Mouse (Mus musculus) G1E (cell line): ENCODE data around the gene Adam23. TPM values are rescaled to one million over a fixed set of nuclear protein-coding genes. Genes with fewer than 3 reads are reported as not detected.

ENCODE experiments used
- ATAC-seq: 2 replicates; pipeline ENCODE4 v1.8.0; 2016; ENCODE audit warnings: mild to moderate bottlenecking; ENCODE audit not compliant: insufficient number of reproducible peaks, poor library complexity, low FRiP score, severe bottlenecking; ENCODE audit errors: extremely low read depth
- DNase-seq: peaks from one replicate; pipeline ENCODE4 v3.0.0; 2012; ENCODE audit warnings: low spot score
- H3K27me3 ChIP-seq: 2 replicates; pipeline ENCODE4 v1.6.1; 2012; ENCODE audit warnings: mild to moderate bottlenecking, low read length, inconsistent platforms; ENCODE audit not compliant: insufficient read depth
- H3K36me3 ChIP-seq: replicated peaks from 2 replicates; pipeline ENCODE3; 2012; ENCODE audit warnings: mild to moderate bottlenecking, inconsistent platforms
- H3K4me1 ChIP-seq: 2 replicates; pipeline ENCODE4 v1.6.1; 2012; ENCODE audit warnings: low read depth, low read length, inconsistent platforms, mixed read lengths; ENCODE audit not compliant: insufficient read depth
- H3K4me3 ChIP-seq: 2 replicates; pipeline ENCODE4 v1.5.1; 2012; ENCODE audit warnings: low read depth, mild to moderate bottlenecking, inconsistent platforms, low read length, moderate library complexity, mixed read lengths
- H3K9me3 ChIP-seq: replicated peaks from 2 replicates; pipeline ENCODE4 v1.6.1; 2012; ENCODE audit warnings: inconsistent platforms
- CTCF ChIP-seq: IDR thresholded peaks from 2 replicates; pipeline ENCODE4 v1.5.1; 2012; ENCODE audit warnings: low read depth, low read length, inconsistent platforms, mixed read lengths
- GATA1 ChIP-seq: IDR thresholded peaks from 2 replicates; pipeline ENCODE4 v1.6.1; 2012; ENCODE audit warnings: borderline replicate concordance, low read length, inconsistent platforms, mixed read lengths
- GATA2 ChIP-seq: IDR thresholded peaks from 2 replicates; pipeline ENCODE4 v1.6.1; 2012; ENCODE audit warnings: low read depth, low read length, inconsistent platforms, borderline replicate concordance
- POLR2AphosphoS5 ChIP-seq: IDR thresholded peaks from 2 replicates; pipeline ENCODE4 v1.6.1; 2012; ENCODE audit warnings: low read depth, low read length, inconsistent platforms; ENCODE audit not compliant: insufficient replicate concordance
- TAL1 ChIP-seq: conservative IDR thresholded peaks from 2 replicates; pipeline ENCODE4 v1.6.1; 2012; ENCODE audit warnings: low read depth, low read length, inconsistent platforms, mixed read lengths
- polyA plus RNA-seq: library from polyadenylated mRNA; stranded (reverse); fragments of >175 nt; gene quantifications from 2 replicates; pipeline ENCODE4 v1.2.3, GENCODE M21; 2012
- total RNA-seq, 2 experiments: library from RNA; stranded (forward) in 1 of 2; stranded (reverse) in 1 of 2; fragments of 200-1000 nt in 1 of 2; fragments of >200 nt in 1 of 2; fragmentation: Nextera tagmentation in 1 of 2; gene quantifications; 2 replicates each; pipeline ENCODE4 v1.2.3; 2014 to 2017

Gene Adam23
- total and polyA plus RNA-seq, 3 experiments, result 0.33 TPM; not detected in 2

- ATAC-seq (no peak), DNase-seq (no peak)
- H3K4me3 ChIP-seq, result no peak overlapping the region
Observed at GRCm38 (mm10) chr1:63561772-63562520, 116.3 kb downstream of the Adam23 start.

DNA sequence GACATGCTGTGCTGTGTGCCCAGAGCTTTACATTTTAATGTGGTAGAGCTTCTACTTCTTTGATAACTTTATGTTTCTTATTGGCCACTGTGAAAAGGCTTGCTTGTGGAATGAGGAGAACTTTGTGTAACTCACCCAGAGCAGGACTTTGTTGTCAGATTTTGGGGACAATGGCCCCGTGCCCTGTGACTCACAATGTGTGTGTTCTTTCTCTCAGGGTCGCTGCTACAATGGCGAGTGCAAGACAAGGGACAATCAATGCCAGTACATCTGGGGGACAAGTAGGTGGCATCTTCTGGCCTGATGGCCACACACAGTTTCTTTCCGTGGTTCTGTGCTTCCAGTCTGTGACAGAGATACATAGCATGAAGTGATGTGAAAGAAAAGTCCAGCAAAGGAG is 118.2 kb downstream of the Adam23 start:
- Histone ChIP-seq H3K36me3 (no peaks in the 10 kb centered on the region), H3K4me3 (no peak overlapping the region), H3K9me3 (no peaks in the 10 kb centered on the region), H3K27me3 (peaks cover 7% of the 10 kb centered on the region; the same call in 1 of the 2 replicates), H3K4me1 (no peaks in the 10 kb centered on the region)
- no peak for ATAC-seq
- no peak for DNase-seq
- TF ChIP-seq TAL1 (no peak), CTCF (no peak), GATA1 (no peak), POLR2AphosphoS5 (no peak), GATA2 (no peak)

More at GRCm38 (mm10) chr1:63561772-63562520, 116.3 kb downstream of the Adam23 start:
- no peak for TF ChIP-seq TAL1
- no peak for TF ChIP-seq CTCF
- TF ChIP-seq GATA2, result no peak
- TF ChIP-seq POLR2AphosphoS5, result no peak
- TF ChIP-seq GATA1, result no peak
- Histone ChIP-seq H3K4me1 (no peaks in the 10 kb centered on the region), H3K36me3 (no peaks in the 10 kb centered on the region), H3K9me3 (no peaks in the 10 kb centered on the region), H3K27me3 (peaks cover 7% of the 10 kb centered on the region; the same call in 1 of the 2 replicates)

DNA sequence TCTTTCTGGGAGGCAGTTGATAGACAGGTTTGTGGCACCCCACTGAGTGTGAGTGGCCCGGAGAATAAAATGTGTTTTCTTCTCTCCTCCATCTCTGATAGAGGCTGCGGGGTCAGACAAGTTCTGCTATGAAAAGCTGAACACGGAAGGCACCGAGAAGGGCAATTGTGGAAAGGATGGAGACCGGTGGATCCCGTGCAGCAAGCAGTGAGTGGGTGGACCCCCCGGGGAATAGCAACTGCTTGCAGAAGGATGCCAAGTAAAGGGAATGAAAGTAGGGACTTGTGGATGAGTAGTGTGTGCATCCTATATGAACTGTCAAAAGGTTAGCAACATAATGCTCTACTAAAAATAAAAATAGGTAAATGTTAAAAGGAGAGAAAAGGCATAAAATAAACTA is 120.8 kb downstream of the Adam23 start:
- TF ChIP-seq CTCF, result no peak
- TF ChIP-seq POLR2AphosphoS5, result no peak
- TF ChIP-seq GATA1, result no peak
- no peak for TF ChIP-seq GATA2
- TF ChIP-seq TAL1, result no peak
- H3K27me3 ChIP-seq, result peaks cover 7% of the 10 kb centered on the region; the same call in 1 of the 2 replicates
- H3K36me3 ChIP-seq, result no peaks in the 10 kb centered on the region
- ATAC-seq (no peak), DNase-seq (no peak)
- H3K4me1 ChIP-seq, result no peaks in the 10 kb centered on the region
- H3K9me3 ChIP-seq, result no peaks in the 10 kb centered on the region
- H3K4me3 ChIP-seq, result no peak overlapping the region

- ATAC-seq (no peak), DNase-seq (no peak)
- no peak overlapping the region for H3K4me3 ChIP-seq
- no peaks in the 10 kb centered on the region for H3K36me3 ChIP-seq
- TF ChIP-seq CTCF (no peak), TAL1 (no peak), GATA1 (no peak), POLR2AphosphoS5 (no peak), GATA2 (no peak)
- no peaks in the 10 kb centered on the region for H3K4me1 ChIP-seq
- peaks cover 7% of the 10 kb centered on the region; the same call in 1 of the 2 replicates for H3K27me3 ChIP-seq
- no peaks in the 10 kb centered on the region for H3K9me3 ChIP-seq
Observed at GRCm38 (mm10) chr1:63567031-63567430, 121.3 kb downstream of the Adam23 start.

DNA sequence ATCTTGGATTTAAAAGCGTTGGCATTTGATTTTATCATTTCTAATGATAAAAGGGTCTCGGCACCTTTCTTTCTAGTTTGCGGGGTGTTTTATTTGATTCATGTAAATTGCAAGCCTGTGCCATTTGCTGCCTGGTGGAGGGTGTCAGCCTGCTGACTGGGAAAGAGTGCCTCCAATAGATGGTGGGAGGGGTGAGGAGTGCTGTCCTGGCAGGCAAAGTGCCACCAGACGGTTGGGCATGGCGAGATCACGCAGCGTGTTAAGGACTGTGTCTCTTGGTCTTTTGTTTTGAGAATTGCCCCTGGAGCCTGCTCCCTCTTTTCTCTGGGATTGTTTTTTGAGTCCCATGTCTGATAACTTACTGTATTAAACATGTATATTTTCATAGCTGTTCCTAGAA is 126.5 kb downstream of the Adam23 start:
- no peak for DNase-seq
- Histone ChIP-seq H3K4me3 (no peak overlapping the region), H3K27me3 (no peaks in the 10 kb centered on the region; the same call in none of the 2 replicates), H3K9me3 (no peaks in the 10 kb centered on the region), H3K4me1 (no peaks in the 10 kb centered on the region), H3K36me3 (no peaks in the 10 kb centered on the region)
- no peak for TF ChIP-seq CTCF
- TF ChIP-seq TAL1, result no peak
- no peak for TF ChIP-seq POLR2AphosphoS5
- no peak for TF ChIP-seq GATA2
- no peak for TF ChIP-seq GATA1
- ATAC-seq, result no peak

- no peak overlapping the region for H3K4me3 ChIP-seq
- no peaks in the 10 kb centered on the region for H3K9me3 ChIP-seq
- ATAC-seq, result no peak
- H3K4me1 ChIP-seq, result no peaks in the 10 kb centered on the region
- H3K27me3 ChIP-seq, result no peaks in the 10 kb centered on the region; the same call in 1 of the 2 replicates
- H3K36me3 ChIP-seq, result no peaks in the 10 kb centered on the region
- DNase-seq, result no peak
- TF ChIP-seq TAL1 (no peak), GATA2 (no peak)
Observed at GRCm38 (mm10) chr1:63573432-63573831, 127.7 kb downstream of the Adam23 start.
